Mouse (Mus musculus) kidney, adult 2 months (tissue): ENCODE results near the gene Mrpl9.

ENCODE experiments used
- CTCF ChIP-seq: fragments of 200-500 bp; conservative IDR thresholded peaks from 2 replicates; pipeline ENCODE4 v1.5.1; 2011; ENCODE audit warnings: low read depth, mild to moderate bottlenecking, control low read depth, low read length, moderate library complexity, mixed read lengths; ENCODE audit not compliant: insufficient read depth, insufficient read length
- POLR2A ChIP-seq: fragments of 200-500 bp; IDR thresholded peaks from one replicate; pipeline ENCODE4 v1.6.1; 2011; ENCODE audit warnings: low read depth, low read length, control low read depth

GRCm38 (mm10) chr3:94463926-94464578 is 20.9 kb downstream of the Mrpl9 start:
- TF ChIP-seq POLR2A (no peak), CTCF (no peak)
